Mouse (Mus musculus) embryonic fibroblast, embryonic 13.5 days (primary cell): ENCODE data around the gene Trabd2b.

Source experiments
- CTCF ChIP-seq: IDR thresholded peaks from 2 replicates; pipeline ENCODE4 v1.5.1; 2011; ENCODE audit warnings: mild to moderate bottlenecking, control low read depth, low read length, moderate library complexity, borderline replicate concordance; ENCODE audit not compliant: insufficient read depth
- POLR2A ChIP-seq: IDR thresholded peaks from 2 replicates; pipeline ENCODE4 v1.6.1; 2011; ENCODE audit warnings: low read depth, mild to moderate bottlenecking, control low read depth, low read length, moderate library complexity

- TF ChIP-seq CTCF (no peak), POLR2A (no peak)
These were observed 161.6 kb downstream of the Trabd2b start for GRCm38 (mm10) chr4:114568081-114568605.
